Mouse (Mus musculus): Measurements from ENCODE around the gene Afap1. TPM values are rescaled to one million over a fixed set of nuclear protein-coding genes. Genes with fewer than 3 reads are reported as not detected.

Gene Afap1
- polyA plus RNA-seq, 1 experiment = 31.7 TPM

GRCm38 (mm10) chr5:36007649-36008048 is 114.5 kb downstream of the Afap1 start:
- TF ChIP-seq POLR2A (IDR thresholded peaks at IDR 0.05; ENCODE audit: insufficient read depth, low read length) (no peak), CTCF (IDR thresholded peaks at IDR 0.05; ENCODE audit: low read depth, low read length) (no peak)
- no peak overlapping the region for H3K4me3 ChIP-seq (ENCODE audit: low read depth, low read length)
- no peak overlapping the region for H3K9ac ChIP-seq (ENCODE audit: low read depth, poor library complexity, severe bottlenecking)
- no peaks in the 10 kb centered on the region for H3K9me3 ChIP-seq (replicated peaks; ENCODE audit: control insufficient read depth, insufficient read depth, low read length, poor library complexity, severe bottlenecking)
- H3K36me3 ChIP-seq (ENCODE audit: control insufficient read depth, insufficient read depth, low read length, poor library complexity, severe bottlenecking) = no peaks in the 10 kb centered on the region
- H3K4me1 ChIP-seq (ENCODE audit: control insufficient read depth, insufficient read depth, low read length) = no peaks in the 10 kb centered on the region
- no peak overlapping the region for H3K27ac ChIP-seq (ENCODE audit: insufficient read depth, low read length)
- no peaks in the 10 kb centered on the region for H3K27me3 ChIP-seq (ENCODE audit: control insufficient read depth, insufficient read depth, low read length, poor library complexity, severe bottlenecking)

GRCm38 (mm10) chr5:36009405-36009804 is 116.3 kb downstream of the Afap1 start:
- no peak overlapping the region for H3K4me3 ChIP-seq (ENCODE audit: low read depth, low read length)
- H3K9me3 ChIP-seq (replicated peaks; ENCODE audit: control insufficient read depth, insufficient read depth, low read length, poor library complexity, severe bottlenecking) = no peaks in the 10 kb centered on the region
- H3K27ac ChIP-seq (ENCODE audit: insufficient read depth, low read length) = no peak overlapping the region
- no peak overlapping the region for H3K9ac ChIP-seq (ENCODE audit: low read depth, poor library complexity, severe bottlenecking)
- TF ChIP-seq CTCF (IDR thresholded peaks at IDR 0.05; ENCODE audit: low read depth, low read length) = no peak
- no peak for TF ChIP-seq POLR2A (IDR thresholded peaks at IDR 0.05; ENCODE audit: insufficient read depth, low read length)
- TF ChIP-seq EP300 (IDR thresholded peaks at IDR 0.05; ENCODE audit: insufficient read depth, low read depth, low read length) = no peak
- no peaks in the 10 kb centered on the region for H3K27me3 ChIP-seq (ENCODE audit: control insufficient read depth, insufficient read depth, low read length, poor library complexity, severe bottlenecking)
- H3K4me1 ChIP-seq (ENCODE audit: control insufficient read depth, insufficient read depth, low read length) = no peaks in the 10 kb centered on the region
- H3K36me3 ChIP-seq (ENCODE audit: control insufficient read depth, insufficient read depth, low read length, poor library complexity, severe bottlenecking) = no peaks in the 10 kb centered on the region

GRCm38 (mm10) chr5:36018366-36018765 is 125.2 kb downstream of the Afap1 start:
- Histone ChIP-seq H3K4me1 (ENCODE audit: control insufficient read depth, insufficient read depth, low read length) (no peaks in the 10 kb centered on the region), H3K36me3 (ENCODE audit: control insufficient read depth, insufficient read depth, low read length, poor library complexity, severe bottlenecking) (no peaks in the 10 kb centered on the region), H3K27me3 (ENCODE audit: control insufficient read depth, insufficient read depth, low read length, poor library complexity, severe bottlenecking) (no peaks in the 10 kb centered on the region), H3K9me3 (replicated peaks; ENCODE audit: control insufficient read depth, insufficient read depth, low read length, poor library complexity, severe bottlenecking) (no peaks in the 10 kb centered on the region), H3K4me3 (ENCODE audit: low read depth, low read length) (no peak overlapping the region), H3K9ac (ENCODE audit: low read depth, poor library complexity, severe bottlenecking) (no peak overlapping the region), H3K27ac (ENCODE audit: insufficient read depth, low read length) (no peak overlapping the region)
- TF ChIP-seq EP300 (IDR thresholded peaks at IDR 0.05; ENCODE audit: insufficient read depth, low read depth, low read length) (no peak), POLR2A (IDR thresholded peaks at IDR 0.05; ENCODE audit: insufficient read depth, low read length) (no peak), CTCF (IDR thresholded peaks at IDR 0.05; ENCODE audit: low read depth, low read length) (peak; percentile 57)

GRCm38 (mm10) chr5:36021091-36021490 is 128.0 kb downstream of the Afap1 start:
- H3K27ac ChIP-seq (ENCODE audit: insufficient read depth, low read length) = no peak overlapping the region
- no peaks in the 10 kb centered on the region for H3K36me3 ChIP-seq (ENCODE audit: control insufficient read depth, insufficient read depth, low read length, poor library complexity, severe bottlenecking)
- no peaks in the 10 kb centered on the region for H3K27me3 ChIP-seq (ENCODE audit: control insufficient read depth, insufficient read depth, low read length, poor library complexity, severe bottlenecking)
- no peak overlapping the region for H3K4me3 ChIP-seq (ENCODE audit: low read depth, low read length)
- no peak overlapping the region for H3K9ac ChIP-seq (ENCODE audit: low read depth, poor library complexity, severe bottlenecking)
- TF ChIP-seq POLR2A (IDR thresholded peaks at IDR 0.05; ENCODE audit: insufficient read depth, low read length) (no peak), EP300 (IDR thresholded peaks at IDR 0.05; ENCODE audit: insufficient read depth, low read depth, low read length) (no peak), CTCF (IDR thresholded peaks at IDR 0.05; ENCODE audit: low read depth, low read length) (no peak)
- H3K4me1 ChIP-seq (ENCODE audit: control insufficient read depth, insufficient read depth, low read length) = no peaks in the 10 kb centered on the region
- no peaks in the 10 kb centered on the region for H3K9me3 ChIP-seq (replicated peaks; ENCODE audit: control insufficient read depth, insufficient read depth, low read length, poor library complexity, severe bottlenecking)

- Histone ChIP-seq H3K9me3 (replicated peaks; ENCODE audit: control insufficient read depth, insufficient read depth, low read length, poor library complexity, severe bottlenecking) (no peaks in the 10 kb centered on the region), H3K27ac (ENCODE audit: insufficient read depth, low read length) (no peak overlapping the region), H3K9ac (ENCODE audit: low read depth, poor library complexity, severe bottlenecking) (no peak overlapping the region), H3K27me3 (ENCODE audit: control insufficient read depth, insufficient read depth, low read length, poor library complexity, severe bottlenecking) (no peaks in the 10 kb centered on the region), H3K36me3 (ENCODE audit: control insufficient read depth, insufficient read depth, low read length, poor library complexity, severe bottlenecking) (no peaks in the 10 kb centered on the region), H3K4me1 (ENCODE audit: control insufficient read depth, insufficient read depth, low read length) (no peaks in the 10 kb centered on the region), H3K4me3 (ENCODE audit: low read depth, low read length) (no peak overlapping the region)
- TF ChIP-seq POLR2A (IDR thresholded peaks at IDR 0.05; ENCODE audit: insufficient read depth, low read length) (no peak), EP300 (IDR thresholded peaks at IDR 0.05; ENCODE audit: insufficient read depth, low read depth, low read length) (no peak), CTCF (IDR thresholded peaks at IDR 0.05; ENCODE audit: low read depth, low read length) (no peak)
Observed at GRCm38 (mm10) chr5:36022361-36022760, 129.2 kb downstream of the Afap1 start.

GRCm38 (mm10) chr5:36024003-36024685 is 131.0 kb downstream of the Afap1 start:
- Histone ChIP-seq H3K27ac (ENCODE audit: insufficient read depth, low read length) (no peak overlapping the region), H3K27me3 (ENCODE audit: control insufficient read depth, insufficient read depth, low read length, poor library complexity, severe bottlenecking) (no peaks in the 10 kb centered on the region), H3K4me3 (ENCODE audit: low read depth, low read length) (no peak overlapping the region), H3K9ac (ENCODE audit: low read depth, poor library complexity, severe bottlenecking) (no peak overlapping the region), H3K36me3 (ENCODE audit: control insufficient read depth, insufficient read depth, low read length, poor library complexity, severe bottlenecking) (no peaks in the 10 kb centered on the region), H3K4me1 (ENCODE audit: control insufficient read depth, insufficient read depth, low read length) (no peaks in the 10 kb centered on the region), H3K9me3 (replicated peaks; ENCODE audit: control insufficient read depth, insufficient read depth, low read length, poor library complexity, severe bottlenecking) (no peaks in the 10 kb centered on the region)
- no peak for TF ChIP-seq POLR2A (IDR thresholded peaks at IDR 0.05; ENCODE audit: insufficient read depth, low read length)
- no peak for TF ChIP-seq CTCF (IDR thresholded peaks at IDR 0.05; ENCODE audit: low read depth, low read length)
- no peak for TF ChIP-seq EP300 (IDR thresholded peaks at IDR 0.05; ENCODE audit: insufficient read depth, low read depth, low read length)

All from ES-Bruce4 (cell line).